Mouse (Mus musculus): ENCODE data around the gene Mrps12. TPM values are rescaled to one million over a fixed set of nuclear protein-coding genes. Genes with fewer than 3 reads are reported as not detected.
A peak's percentile ranks its signal among the peaks of the same experiment; 100 is the strongest.

The Mrps12 gene
- polyA plus RNA-seq, 1 experiment from 2014 or later, result 119 TPM

GRCm38 (mm10) chr7:28767462-28767965 lies 25.9 kb upstream of the Mrps12 start, which contains the start of gene Nfkbib:
Gene Nfkbib, minus strand, starts transcription at chr7:28767512.
- Histone ChIP-seq H3K9me3 (ENCODE audit: control insufficient read depth, low read length) (no peaks in the 10 kb centered on the region), H3K27ac (replicated peaks; ENCODE audit: low read depth, low read length) (no peak within 1 kb of the TSS), H3K4me2 (ENCODE audit: low read depth, low read length) (peak within 1 kb of the TSS; percentile 65), H3K9ac (ENCODE audit: low read depth, low read length) (peak within 1 kb of the TSS; percentile 72), H3K27me3 (replicated peaks; ENCODE audit: control insufficient read depth, insufficient read depth, low read length) (no peaks in the 10 kb centered on the region), H3K4me1 (ENCODE audit: control insufficient read depth, insufficient read depth, low read length) (peaks cover 12% of the 10 kb centered on the region), H3K4me3 (ENCODE audit: low read depth, low read length) (peak within 1 kb of the TSS; percentile 65), H3K36me3 (ENCODE audit: control insufficient read depth, insufficient read depth, low read length) (0 out of 2 replicates have a peak, but pooled peaks cover 11% of the 10 kb centered on the region)
- DNase-seq (ENCODE audit: low spot score), result no peak
- WGBS, result 61% methylated on average over 7 of the region's 7 CpGs
- ATAC-seq (ENCODE audit: low read depth), result no peak

- peaks cover 11% of the 10 kb centered on the region for H3K36me3 ChIP-seq (ENCODE audit: control insufficient read depth, insufficient read depth, low read length)
- DNase-seq (ENCODE audit: low spot score) (no peak), ATAC-seq (ENCODE audit: low read depth) (no peak)
- peaks cover 12% of the 10 kb centered on the region for H3K4me1 ChIP-seq (ENCODE audit: control insufficient read depth, insufficient read depth, low read length)
- H3K4me2 ChIP-seq (ENCODE audit: low read depth, low read length), result peak overlapping the region; percentile 65
- no peaks in the 10 kb centered on the region for H3K9me3 ChIP-seq (ENCODE audit: control insufficient read depth, low read length)
- no peaks in the 10 kb centered on the region for H3K27me3 ChIP-seq (replicated peaks; ENCODE audit: control insufficient read depth, insufficient read depth, low read length)
- 3% methylated on average over 14 of the region's 14 CpGs for WGBS
- H3K4me3 ChIP-seq (ENCODE audit: low read depth, low read length), result peak overlapping the region; percentile 65
- H3K27ac ChIP-seq (replicated peaks; ENCODE audit: low read depth, low read length), result no peak overlapping the region
- peak overlapping the region; percentile 72 for H3K9ac ChIP-seq (ENCODE audit: low read depth, low read length)
Measured at GRCm38 (mm10) chr7:28766910-28767309, 25.3 kb upstream of the Mrps12 start.

- peak within 1 kb of the TSS; percentile 72 for H3K9ac ChIP-seq (ENCODE audit: low read depth, low read length)
- H3K4me2 ChIP-seq (ENCODE audit: low read depth, low read length), result peak within 1 kb of the TSS; percentile 65
- H3K9me3 ChIP-seq (ENCODE audit: control insufficient read depth, low read length), result no peaks in the 10 kb centered on the region
- WGBS, result under 1% methylated on average over 44 of the region's 45 CpGs
- H3K27me3 ChIP-seq (replicated peaks; ENCODE audit: control insufficient read depth, insufficient read depth, low read length), result no peaks in the 10 kb centered on the region
- H3K4me1 ChIP-seq (ENCODE audit: control insufficient read depth, insufficient read depth, low read length), result peaks cover 12% of the 10 kb centered on the region
- ATAC-seq (ENCODE audit: low read depth) (peak; percentile 99), DNase-seq (ENCODE audit: low spot score) (peak; percentile 99)
- peaks cover 17% of the 10 kb centered on the region for H3K36me3 ChIP-seq (ENCODE audit: control insufficient read depth, insufficient read depth, low read length)
- peak within 1 kb of the TSS; percentile 65 for H3K4me3 ChIP-seq (ENCODE audit: low read depth, low read length)
- H3K27ac ChIP-seq (replicated peaks; ENCODE audit: low read depth, low read length), result no peak within 1 kb of the TSS
Measured at GRCm38 (mm10) chr7:28766173-28766879, 24.7 kb upstream of the Mrps12 start, which contains the start of gene Sirt2. Gene Sirt2, plus strand, starts transcription at chr7:28766735.

- Histone ChIP-seq H3K27ac (replicated peaks; ENCODE audit: low read depth, low read length) (no peak overlapping the region), H3K4me2 (ENCODE audit: low read depth, low read length) (peak overlapping the region; percentile 65), H3K4me1 (ENCODE audit: control insufficient read depth, insufficient read depth, low read length) (peaks cover 12% of the 10 kb centered on the region), H3K4me3 (ENCODE audit: low read depth, low read length) (peak overlapping the region; percentile 65; the same call in 1 of the 2 replicates), H3K9me3 (ENCODE audit: control insufficient read depth, low read length) (no peaks in the 10 kb centered on the region), H3K27me3 (replicated peaks; ENCODE audit: control insufficient read depth, insufficient read depth, low read length) (no peaks in the 10 kb centered on the region), H3K9ac (ENCODE audit: low read depth, low read length) (no peak overlapping the region; the same call in 1 of the 2 replicates), H3K36me3 (ENCODE audit: control insufficient read depth, insufficient read depth, low read length) (peaks cover 28% of the 10 kb centered on the region)
- no peak for ATAC-seq (ENCODE audit: low read depth)
- no peak for DNase-seq (ENCODE audit: low spot score)
- WGBS, result 86% methylated on average over 6 of the region's 6 CpGs
Measured at GRCm38 (mm10) chr7:28765211-28765610, 23.6 kb upstream of the Mrps12 start.

GRCm38 (mm10) chr7:28761907-28762306 lies 20.3 kb upstream of the Mrps12 start:
- WGBS, result 92% methylated on average over 9 of the region's 9 CpGs
- peaks cover 53% of the 10 kb centered on the region for H3K36me3 ChIP-seq (ENCODE audit: control insufficient read depth, insufficient read depth, low read length)
- no peak for ATAC-seq (ENCODE audit: low read depth)
- H3K4me3 ChIP-seq (ENCODE audit: low read depth, low read length), result no peak overlapping the region
- no peaks in the 10 kb centered on the region for H3K9me3 ChIP-seq (ENCODE audit: control insufficient read depth, low read length)
- H3K4me1 ChIP-seq (ENCODE audit: control insufficient read depth, insufficient read depth, low read length), result 0 out of 2 replicates have a peak, but pooled peaks cover 5% of the 10 kb centered on the region
- no peak overlapping the region for H3K27ac ChIP-seq (replicated peaks; ENCODE audit: low read depth, low read length)
- H3K27me3 ChIP-seq (replicated peaks; ENCODE audit: control insufficient read depth, insufficient read depth, low read length), result no peaks in the 10 kb centered on the region
- H3K4me2 ChIP-seq (ENCODE audit: low read depth, low read length), result no peak overlapping the region
- DNase-seq (ENCODE audit: low spot score), result no peak
- no peak overlapping the region for H3K9ac ChIP-seq (ENCODE audit: low read depth, low read length)

- Histone ChIP-seq H3K27ac (replicated peaks; ENCODE audit: low read depth, low read length) (no peak overlapping the region), H3K4me1 (ENCODE audit: control insufficient read depth, insufficient read depth, low read length) (peaks cover 6% of the 10 kb centered on the region; the same call in 1 of the 2 replicates), H3K4me2 (ENCODE audit: low read depth, low read length) (no peak overlapping the region), H3K9ac (ENCODE audit: low read depth, low read length) (0 out of 2 replicates have a peak overlapping the region, but pooled peaks have one; percentile 1), H3K9me3 (ENCODE audit: control insufficient read depth, low read length) (no peaks in the 10 kb centered on the region), H3K27me3 (replicated peaks; ENCODE audit: control insufficient read depth, insufficient read depth, low read length) (peaks cover 6% of the 10 kb centered on the region), H3K4me3 (ENCODE audit: low read depth, low read length) (no peak overlapping the region), H3K36me3 (ENCODE audit: control insufficient read depth, insufficient read depth, low read length) (peaks cover 57% of the 10 kb centered on the region)
- WGBS, result 76% methylated on average over 13 of the region's 13 CpGs
- ATAC-seq (ENCODE audit: low read depth), result no peak
- DNase-seq (ENCODE audit: low spot score), result no peak
Measured at GRCm38 (mm10) chr7:28758623-28759022, 17.0 kb upstream of the Mrps12 start.

- H3K9me3 ChIP-seq (ENCODE audit: control insufficient read depth, low read length), result no peaks in the 10 kb centered on the region
- no peak within 1 kb of the TSS for H3K4me3 ChIP-seq (ENCODE audit: low read depth, low read length)
- H3K36me3 ChIP-seq (ENCODE audit: control insufficient read depth, insufficient read depth, low read length), result peaks cover 50% of the 10 kb centered on the region; the same call in 1 of the 2 replicates
- peaks cover 6% of the 10 kb centered on the region for H3K27me3 ChIP-seq (replicated peaks; ENCODE audit: control insufficient read depth, insufficient read depth, low read length)
- peak within 1 kb of the TSS; percentile 29; the same call in 1 of the 2 replicates for H3K4me2 ChIP-seq (ENCODE audit: low read depth, low read length)
- WGBS, result under 1% methylated on average over 16 of the region's 17 CpGs
- H3K4me1 ChIP-seq (ENCODE audit: control insufficient read depth, insufficient read depth, low read length), result peaks cover 6% of the 10 kb centered on the region; the same call in 1 of the 2 replicates
- no peak within 1 kb of the TSS for H3K27ac ChIP-seq (replicated peaks; ENCODE audit: low read depth, low read length)
- ATAC-seq (ENCODE audit: low read depth) (0 out of 2 replicates have a peak, but pooled peaks have one; percentile 9), DNase-seq (ENCODE audit: low spot score) (no peak)
- H3K9ac ChIP-seq (ENCODE audit: low read depth, low read length), result peak within 1 kb of the TSS; percentile 25; the same call in 1 of the 2 replicates
Measured at GRCm38 (mm10) chr7:28756079-28756478, 14.5 kb upstream of the Mrps12 start, which contains the start of gene Ccer2. Gene Ccer2, plus strand, starts transcription at chr7:28756174.

- Histone ChIP-seq H3K27me3 (replicated peaks; ENCODE audit: control insufficient read depth, insufficient read depth, low read length) (no peaks in the 10 kb centered on the region), H3K4me3 (ENCODE audit: low read depth, low read length) (no peak overlapping the region), H3K36me3 (ENCODE audit: control insufficient read depth, insufficient read depth, low read length) (peaks cover 41% of the 10 kb centered on the region; the same call in 1 of the 2 replicates), H3K9me3 (ENCODE audit: control insufficient read depth, low read length) (no peaks in the 10 kb centered on the region), H3K27ac (replicated peaks; ENCODE audit: low read depth, low read length) (no peak overlapping the region), H3K4me1 (ENCODE audit: control insufficient read depth, insufficient read depth, low read length) (no peaks in the 10 kb centered on the region), H3K4me2 (ENCODE audit: low read depth, low read length) (no peak overlapping the region), H3K9ac (ENCODE audit: low read depth, low read length) (no peak overlapping the region)
- WGBS, result 93% methylated on average over 7 of the region's 7 CpGs
- DNase-seq (ENCODE audit: low spot score) (no peak), ATAC-seq (ENCODE audit: low read depth) (no peak)
Measured at GRCm38 (mm10) chr7:28749935-28750334, 8.3 kb upstream of the Mrps12 start.

Data from embryonic facial prominence, embryonic 14.5 days (tissue).